Mouse (Mus musculus) testis, adult 2 months (tissue): ENCODE data around the gene Ctso. TPM values are rescaled to one million over a fixed set of nuclear protein-coding genes. Genes with fewer than 3 reads are reported as not detected.

Experiments used
- H3K27ac ChIP-seq: fragments of 200-500 bp; 2 replicates; pipeline ENCODE4 v1.5.1; 2012; ENCODE audit warnings: low read depth, low read length; ENCODE audit not compliant: control insufficient read depth, insufficient read depth
- H3K27me3 ChIP-seq: fragments of 200-500 bp; 2 replicates; pipeline ENCODE4 v1.6.1; 2012; ENCODE audit warnings: mild to moderate bottlenecking, low read length, moderate library complexity; ENCODE audit not compliant: control insufficient read depth, insufficient read depth
- H3K36me3 ChIP-seq: fragments of 200-500 bp; 2 replicates; pipeline ENCODE4 v1.6.1; 2012; ENCODE audit warnings: mild to moderate bottlenecking, low read length; ENCODE audit not compliant: control insufficient read depth, insufficient read depth
- H3K4me1 ChIP-seq: fragments of 200-500 bp; 2 replicates; pipeline ENCODE4 v1.6.1; 2012; ENCODE audit warnings: low read length; ENCODE audit not compliant: control insufficient read depth, insufficient read depth
- H3K4me3 ChIP-seq: fragments of 200-500 bp; 2 replicates; pipeline ENCODE4 v1.5.1; 2012; ENCODE audit warnings: low read depth, mild to moderate bottlenecking, low read length, moderate library complexity, mixed read lengths; ENCODE audit not compliant: control insufficient read depth
- CTCF ChIP-seq: fragments of 200-500 bp; IDR thresholded peaks from 2 replicates; pipeline ENCODE4 v1.5.1; 2012; ENCODE audit warnings: low read depth, mild to moderate bottlenecking, inconsistent platforms, low read length, moderate library complexity; ENCODE audit not compliant: control insufficient read depth, insufficient read depth, insufficient replicate concordance
- POLR2A ChIP-seq: fragments of 200-500 bp; IDR thresholded peaks from 2 replicates; pipeline ENCODE4 v1.6.1; 2012; ENCODE audit warnings: low read depth, mild to moderate bottlenecking, inconsistent platforms, low read length, moderate library complexity; ENCODE audit not compliant: control insufficient read depth
- polyA plus RNA-seq: library from polyadenylated mRNA; depleted of rRNA; stranded (reverse); fragments of >200 nt; gene quantifications from 2 replicates; pipeline ENCODE4 v1.2.3, GENCODE M21; 2012

Ctso gene
- polyA plus RNA-seq, 1 experiment = 4.0 TPM

DNA sequence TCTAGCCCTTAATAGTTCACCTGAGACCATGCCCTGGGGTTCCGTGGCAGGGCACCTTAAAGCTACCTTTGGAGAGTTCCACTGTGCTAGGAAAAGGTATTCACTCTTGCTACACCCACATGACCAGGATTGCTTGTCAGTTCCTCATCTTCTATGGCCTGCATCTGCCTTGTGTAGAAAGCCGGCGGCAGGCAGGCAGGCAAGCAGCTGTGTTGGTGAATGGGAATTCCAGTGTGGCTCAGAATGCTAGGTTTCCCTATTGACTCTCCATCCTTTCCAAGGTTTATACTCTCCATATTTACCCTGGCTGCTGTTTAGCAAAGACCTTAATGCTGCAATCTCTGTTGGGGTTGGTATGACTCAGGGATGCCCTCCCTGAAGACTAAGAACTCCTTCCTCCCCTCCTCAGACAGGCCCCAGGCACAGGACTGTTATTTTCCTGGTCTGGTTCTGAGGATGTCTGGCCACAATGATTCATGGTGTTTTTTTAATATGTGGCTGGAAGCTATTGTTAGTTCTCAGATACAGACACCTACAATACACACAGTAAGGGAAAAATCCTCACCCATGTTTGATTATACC, 15.0 kb upstream of the Ctso start:
- TF ChIP-seq CTCF (no peak), POLR2A (no peak)

DNA sequence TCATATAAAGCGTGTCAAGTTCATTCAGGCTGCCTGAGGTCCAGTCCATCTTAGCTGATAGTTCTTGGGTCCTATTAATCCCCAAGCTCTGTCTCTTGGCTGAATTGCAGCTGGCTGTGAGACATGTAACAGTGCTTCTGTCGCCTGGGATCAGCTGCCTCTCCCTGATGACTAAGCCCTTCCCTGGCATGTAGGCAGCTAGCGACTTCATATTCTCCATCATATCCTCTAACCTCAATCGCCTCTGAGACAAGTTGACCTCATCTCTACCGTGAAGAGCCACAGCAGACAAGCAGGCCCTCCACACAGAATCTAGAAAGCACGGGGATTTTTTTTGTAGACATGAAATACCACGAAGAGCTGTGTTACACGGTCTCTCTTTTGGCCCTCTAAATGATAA, 14.2 kb upstream of the Ctso start:
- no peak overlapping the region for H3K4me3 ChIP-seq
- H3K27ac ChIP-seq = no peak overlapping the region
- no peaks in the 10 kb centered on the region for H3K36me3 ChIP-seq
- TF ChIP-seq POLR2A = no peak
- no peak for TF ChIP-seq CTCF
- H3K27me3 ChIP-seq = no peaks in the 10 kb centered on the region
- H3K4me1 ChIP-seq = no peaks in the 10 kb centered on the region

More for the DNA sequence above, 15.0 kb upstream of the Ctso start:
- Histone ChIP-seq H3K27me3 (no peaks in the 10 kb centered on the region), H3K27ac (no peak overlapping the region), H3K4me1 (no peaks in the 10 kb centered on the region), H3K36me3 (no peaks in the 10 kb centered on the region), H3K4me3 (no peak overlapping the region)

DNA sequence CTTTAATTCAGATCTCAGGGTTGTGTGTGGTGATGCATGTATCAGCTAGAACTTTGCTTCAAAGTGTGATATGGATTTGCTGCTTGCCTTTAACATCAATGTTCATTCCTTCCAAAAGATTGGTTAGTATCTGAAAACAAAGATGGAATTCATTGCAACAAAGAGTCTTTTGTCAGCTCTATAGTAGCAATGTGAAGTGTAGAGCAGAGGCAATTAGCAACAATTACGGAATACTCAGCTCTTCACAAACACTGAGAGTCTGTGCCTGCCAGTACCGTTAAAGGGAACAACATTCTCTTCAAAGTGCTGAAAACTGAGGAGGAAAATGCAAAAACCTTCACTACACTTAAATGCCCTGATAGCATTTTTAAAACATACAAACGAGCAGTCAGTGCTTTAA, 12.7 kb upstream of the Ctso start:
- no peak overlapping the region for H3K27ac ChIP-seq

DNA sequence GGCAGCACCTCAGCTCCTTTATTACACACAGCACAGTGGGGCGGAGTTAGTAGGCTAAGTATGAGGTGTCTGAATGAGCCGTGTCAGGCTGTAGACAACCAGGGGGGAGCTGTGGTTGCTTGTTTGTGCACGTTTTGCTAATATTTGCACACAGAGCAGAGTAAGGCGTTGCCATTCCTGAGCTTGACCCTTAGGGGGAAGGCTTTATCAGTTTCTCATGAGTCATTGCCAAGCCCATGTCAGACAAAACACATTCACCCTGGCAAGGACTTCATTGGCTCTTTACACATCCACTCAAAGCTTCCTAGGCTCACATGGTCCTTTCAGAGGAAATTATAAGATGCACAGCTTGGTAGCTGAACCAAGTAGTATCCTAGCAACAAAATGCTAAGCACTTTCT, 9.5 kb upstream of the Ctso start:
- no peak overlapping the region for H3K27ac ChIP-seq
- no peaks in the 10 kb centered on the region for H3K27me3 ChIP-seq
- no peak overlapping the region for H3K4me3 ChIP-seq
- H3K36me3 ChIP-seq = no peaks in the 10 kb centered on the region
- H3K4me1 ChIP-seq = no peaks in the 10 kb centered on the region; the same call in 1 of the 2 replicates
- TF ChIP-seq POLR2A (no peak), CTCF (no peak)

More for the DNA sequence above, 12.7 kb upstream of the Ctso start:
- TF ChIP-seq CTCF = no peak
- TF ChIP-seq POLR2A = no peak
- Histone ChIP-seq H3K4me1 (no peaks in the 10 kb centered on the region; the same call in 1 of the 2 replicates), H3K27me3 (no peaks in the 10 kb centered on the region), H3K4me3 (no peak overlapping the region), H3K36me3 (no peaks in the 10 kb centered on the region)

GRCm38 (mm10) chr3:81924931-81925330, 7.5 kb upstream of the Ctso start:
- Histone ChIP-seq H3K4me3 (no peak overlapping the region), H3K27me3 (no peaks in the 10 kb centered on the region), H3K36me3 (no peaks in the 10 kb centered on the region), H3K4me1 (no peaks in the 10 kb centered on the region; the same call in 1 of the 2 replicates), H3K27ac (no peak overlapping the region)
- no peak for TF ChIP-seq POLR2A
- no peak for TF ChIP-seq CTCF

DNA sequence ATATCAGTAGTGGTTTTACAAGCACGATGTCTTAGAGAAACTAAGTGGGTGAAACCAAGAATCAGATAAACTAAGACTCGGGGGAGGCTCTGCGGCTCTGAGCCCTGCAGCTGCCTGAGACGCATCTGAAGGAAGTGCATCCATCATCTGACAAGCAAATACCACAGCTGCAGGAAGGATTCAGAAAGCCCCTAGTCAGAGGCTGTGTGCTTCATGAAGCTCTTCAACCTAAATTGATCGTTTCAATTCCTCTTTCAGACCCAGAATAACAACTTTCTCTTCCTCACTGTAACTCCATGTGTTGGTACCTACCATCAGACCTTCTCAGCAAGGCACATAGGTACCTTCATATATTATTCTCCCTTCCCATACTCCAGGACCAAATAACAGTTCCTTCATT, 6.5 kb upstream of the Ctso start:
- Histone ChIP-seq H3K4me1 (no peaks in the 10 kb centered on the region; the same call in 1 of the 2 replicates), H3K4me3 (no peak overlapping the region), H3K27me3 (no peaks in the 10 kb centered on the region), H3K27ac (no peak overlapping the region), H3K36me3 (no peaks in the 10 kb centered on the region)
- no peak for TF ChIP-seq POLR2A
- TF ChIP-seq CTCF = no peak

- Histone ChIP-seq H3K36me3 (no peaks in the 10 kb centered on the region), H3K27me3 (no peaks in the 10 kb centered on the region), H3K4me3 (no peak overlapping the region), H3K27ac (no peak overlapping the region), H3K4me1 (no peaks in the 10 kb centered on the region; the same call in 1 of the 2 replicates)
- TF ChIP-seq POLR2A (no peak), CTCF (no peak)
Observed at GRCm38 (mm10) chr3:81926764-81927325, 5.6 kb upstream of the Ctso start.
